Mouse (Mus musculus) adrenal gland, adult 2 months (tissue): ENCODE data around the gene Cfap300. TPM values are rescaled to one million over a fixed set of nuclear protein-coding genes. Genes with fewer than 3 reads are reported as not detected.
A peak's percentile ranks its signal among the peaks of the same experiment; 100 is the strongest.

Experiments used
- DNase-seq: peaks from one replicate; pipeline ENCODE4 v3.0.0; 2021
- polyA plus RNA-seq: library from polyadenylated mRNA; depleted of rRNA; stranded (reverse); fragments of >200 nt; gene quantifications from 2 replicates; pipeline ENCODE4 v1.2.3, GENCODE M21; 2012; rRNA removed
- total RNA-seq, 2 experiments: library from RNA; stranded (reverse); gene quantifications; 2 replicates each; pipeline ENCODE4 v1.2.3; 2021

Gene Cfap300
- total and polyA plus RNA-seq, 3 experiments = 3.6 to 6.1 (median 4.1) TPM

- DNase-seq = no peak
These were observed 59.0 kb downstream of the Cfap300 start for GRCm38 (mm10) chr9:7983665-7984064.

- no peak for DNase-seq
These were observed 62.5 kb downstream of the Cfap300 start for GRCm38 (mm10) chr9:7980162-7980561.

- DNase-seq = no peak
These were observed 63.3 kb downstream of the Cfap300 start for GRCm38 (mm10) chr9:7979153-7979916.

- DNase-seq = no peak
These were observed 64.1 kb downstream of the Cfap300 start for GRCm38 (mm10) chr9:7978502-7978901.

DNA sequence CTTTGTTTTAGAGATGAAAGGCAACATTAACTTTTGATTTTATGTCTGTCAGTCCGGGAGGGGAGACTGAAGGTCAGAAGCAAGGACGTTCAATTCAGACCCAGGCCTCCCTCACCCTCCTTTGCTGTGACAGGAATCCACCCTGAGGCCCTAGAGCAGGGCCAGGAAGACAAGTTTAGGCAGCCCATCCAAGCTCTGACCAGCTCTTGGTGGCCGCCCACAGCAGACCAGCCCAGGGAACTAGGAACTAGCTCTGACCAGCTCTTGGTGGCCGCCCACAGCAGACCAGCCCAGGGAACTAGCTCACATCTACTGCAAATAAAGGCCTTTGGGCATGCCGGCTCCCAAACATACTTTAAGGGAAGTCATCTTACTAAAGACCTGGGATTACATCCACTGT is 65.0 kb downstream of the Cfap300 start:
- peak; percentile 26 for DNase-seq

DNA sequence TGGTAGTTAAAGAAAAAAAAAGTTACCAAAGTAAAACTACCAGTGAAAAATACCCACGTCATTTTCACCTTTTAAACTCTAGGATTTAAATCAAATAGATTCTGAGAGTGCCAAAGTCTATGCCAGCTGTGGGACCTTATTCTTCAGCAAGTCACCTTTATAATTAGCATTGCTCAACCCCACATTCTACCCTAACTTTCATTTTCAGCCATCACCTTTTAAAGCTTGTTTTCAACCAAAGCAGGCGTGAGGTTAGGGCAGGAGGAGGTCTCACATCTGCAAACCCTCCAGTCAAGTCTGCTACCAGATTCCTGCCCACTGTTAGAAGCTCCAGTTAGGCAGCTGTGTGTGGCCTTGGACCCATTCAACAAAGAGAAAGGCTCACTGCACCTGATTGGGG is 70.6 kb downstream of the Cfap300 start:
- DNase-seq = no peak

Other genes starting within 250 kb of the Cfap300 start
- 10 to 100 TPM; 39.8 to 46.1 TPM for gene Birc2, start 205.8 kb downstream of the Cfap300 start, total RNA-seq
- gene Birc2, start 205.8 kb downstream of the Cfap300 start, polyA plus RNA-seq = 9.0 and 19.5 TPM in 2 replicates
- gene Birc3, start 169.6 kb downstream of the Cfap300 start, total RNA-seq = 10 to 100 TPM; 17.3 to 26.1 TPM
- gene Birc3, start 169.6 kb downstream of the Cfap300 start, polyA plus RNA-seq = 3.1 and 3.7 TPM in 2 replicates
- gene Yap1, start 38.2 kb downstream of the Cfap300 start, total RNA-seq = 10 to 100 TPM; 62.5 to 71.6 TPM
- 85.9 and 98.1 TPM in 2 replicates for gene Yap1, start 38.2 kb downstream of the Cfap300 start, polyA plus RNA-seq
- 10 to 100 TPM; 10.6 to 13.2 TPM for gene Cep126, start 91.5 kb upstream of the Cfap300 start, total RNA-seq
- 0.97 and 1.1 TPM in 2 replicates for gene Cep126, start 91.5 kb upstream of the Cfap300 start, polyA plus RNA-seq